Mouse (Mus musculus) testis, postnatal 14 days (tissue): ENCODE data around the gene Zfp629.

Source experiments
- DNase-seq: peaks from one replicate; pipeline ENCODE4 v3.0.0; 2021; ENCODE audit warnings: low spot score

Zfp629 gene

DNA sequence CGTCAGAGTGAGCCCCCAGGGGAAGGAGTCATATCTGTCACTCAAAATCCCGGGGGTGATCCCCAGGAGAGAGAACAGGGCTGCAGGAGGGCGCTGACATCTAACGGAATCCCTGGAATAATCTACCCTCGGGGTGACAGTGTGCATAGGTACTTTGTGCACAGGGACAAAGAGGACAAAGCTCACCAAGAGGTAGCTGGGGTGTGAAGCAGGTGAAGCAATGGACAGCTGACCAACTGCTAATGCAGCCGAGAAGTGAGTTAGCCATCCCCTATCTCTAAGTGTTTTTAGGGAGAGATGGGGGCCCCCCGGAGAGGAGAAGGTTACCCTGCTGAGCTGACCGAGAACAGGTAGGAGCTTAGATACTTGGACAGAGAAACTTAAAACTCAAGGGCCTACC lies 1.5 kb downstream of the Zfp629 start:
- no peak for DNase-seq

DNA sequence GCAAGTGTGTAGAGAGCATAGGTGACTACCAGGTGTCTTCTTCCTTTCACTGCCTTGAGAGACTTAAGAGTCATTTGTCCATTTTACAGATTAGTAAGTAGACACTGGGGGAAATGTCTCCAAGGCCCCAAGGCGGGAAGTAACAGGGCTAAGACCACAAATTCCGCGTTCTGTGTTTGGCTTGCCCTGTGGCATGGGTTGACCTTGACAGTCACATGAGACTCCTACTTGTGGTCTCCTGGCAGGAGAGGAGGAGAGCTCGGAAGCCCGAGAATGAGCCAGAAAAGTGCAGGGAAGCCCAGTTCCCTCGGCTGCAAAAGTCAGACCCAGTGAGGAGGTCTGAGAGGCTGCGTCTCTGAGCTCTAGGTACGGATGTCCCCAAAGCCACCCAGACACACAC lies 2.1 kb downstream of the Zfp629 start:
- no peak for DNase-seq

DNA sequence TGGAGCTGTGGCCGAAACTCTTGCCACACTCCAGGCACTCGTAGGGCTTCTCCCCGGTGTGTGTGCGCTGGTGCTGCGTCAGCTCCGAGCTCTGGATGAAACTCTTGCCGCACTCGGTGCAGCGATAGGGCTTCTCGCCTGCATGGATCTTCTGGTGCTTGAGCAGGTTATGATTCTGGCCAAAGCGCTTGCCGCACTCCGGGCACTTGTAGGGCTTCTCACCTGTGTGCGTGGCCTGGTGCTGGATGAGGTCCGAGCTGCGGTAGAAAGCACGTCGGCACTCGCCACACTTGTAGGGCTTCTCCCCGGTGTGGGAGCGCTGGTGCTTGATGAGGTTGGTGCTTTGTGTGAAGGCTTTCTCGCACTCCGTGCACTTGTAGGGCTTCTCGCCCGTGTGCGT lies 4.0 kb downstream of the Zfp629 start:
- DNase-seq, result no peak

DNA sequence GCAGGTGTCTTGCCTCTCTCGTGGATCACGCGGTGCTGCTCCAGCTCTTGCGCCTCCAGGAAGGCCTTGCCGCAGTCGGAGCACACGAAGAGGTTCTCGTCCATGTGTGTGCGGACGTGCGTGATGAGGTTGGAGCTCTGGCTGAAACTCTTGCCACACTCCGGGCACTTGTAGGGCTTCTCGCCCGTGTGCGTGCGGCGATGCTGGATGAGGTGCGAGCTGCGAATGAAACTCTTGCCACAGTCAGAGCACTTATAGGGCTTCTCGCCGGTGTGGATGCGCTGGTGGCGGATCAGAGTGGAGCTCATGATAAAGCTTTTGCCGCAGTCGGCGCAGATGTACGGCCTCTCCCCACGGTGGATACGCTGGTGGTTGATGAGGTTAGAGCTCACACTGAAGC lies 4.6 kb downstream of the Zfp629 start:
- DNase-seq, result no peak

DNA sequence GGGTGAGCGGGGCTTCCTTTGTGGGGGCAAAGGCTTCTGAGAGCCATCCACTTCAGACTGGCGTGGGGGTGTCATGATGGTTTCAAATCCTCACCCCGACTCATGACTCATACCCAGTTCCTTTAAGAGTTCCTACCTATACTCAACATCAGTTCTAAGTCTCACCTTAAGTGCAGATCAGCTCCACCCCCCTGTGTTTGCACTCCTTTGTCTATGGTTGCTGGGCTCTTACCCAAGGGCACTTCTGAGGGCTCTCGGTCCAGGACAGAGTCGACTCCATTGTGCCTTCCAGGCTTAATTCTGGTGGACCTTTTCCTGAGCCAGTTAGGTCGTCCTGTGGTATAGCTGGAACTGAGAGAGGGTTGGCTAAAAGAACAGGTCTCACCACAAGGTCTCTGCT lies 8.4 kb downstream of the Zfp629 start:
- DNase-seq, result no peak

DNA sequence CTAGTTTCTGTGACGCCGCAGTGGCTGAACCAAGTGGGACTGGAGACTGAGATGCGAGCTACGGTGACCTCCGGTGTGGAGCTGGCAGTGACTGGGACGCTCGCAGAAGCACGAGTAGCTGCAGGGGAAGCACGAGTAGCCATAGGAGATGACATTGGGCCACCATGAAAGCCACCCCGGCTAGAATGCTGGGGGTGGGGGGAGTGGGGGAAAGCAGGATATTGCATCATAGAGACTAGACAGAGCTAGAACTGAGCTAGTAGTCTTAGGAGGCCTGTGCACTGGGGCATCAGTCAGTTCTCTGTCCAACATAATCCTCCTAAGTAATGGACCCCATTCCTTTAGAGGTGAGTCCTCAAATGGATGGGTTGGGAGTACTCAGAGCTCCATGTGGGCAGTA lies 11.3 kb downstream of the Zfp629 start:
- no peak for DNase-seq

DNA sequence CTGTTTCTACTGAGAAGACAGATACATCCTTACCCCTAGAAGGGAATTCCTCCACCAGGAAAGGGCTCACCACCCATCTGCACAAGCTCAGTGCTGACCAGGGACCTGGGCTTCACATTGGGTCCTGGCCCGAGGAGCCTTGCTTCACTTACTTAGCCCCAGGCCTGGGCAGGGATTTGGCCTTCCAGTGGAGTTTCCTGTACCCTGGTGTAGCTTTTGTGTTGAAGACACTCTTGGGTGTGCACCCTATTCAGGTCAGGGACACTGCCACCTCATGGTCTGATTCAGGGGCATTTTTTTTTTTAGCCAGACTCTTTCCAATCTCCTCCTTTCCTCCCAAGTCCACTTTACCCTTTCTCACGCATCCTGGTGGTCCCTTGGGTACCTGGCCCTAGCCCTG lies 12.7 kb downstream of the Zfp629 start:
- no peak for DNase-seq

DNA sequence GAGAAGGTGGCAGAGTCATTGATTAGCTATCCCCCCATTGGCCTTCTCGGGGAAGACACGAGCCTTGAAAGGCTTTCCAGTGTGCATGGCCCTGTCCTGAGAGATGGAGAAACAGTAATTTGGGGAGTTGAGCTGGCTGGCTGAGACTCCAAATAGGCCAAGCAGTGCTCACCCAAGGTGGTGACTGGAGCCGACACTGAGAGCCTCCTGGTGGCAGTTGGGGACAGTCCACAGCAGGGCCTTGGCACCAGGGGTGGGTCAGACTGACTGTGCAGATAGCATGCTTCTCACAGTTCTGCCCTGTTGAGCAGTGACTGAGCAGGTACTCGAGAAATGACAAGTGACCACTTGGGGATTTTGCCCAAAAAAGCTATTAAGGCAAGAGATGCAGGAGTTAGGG lies 13.9 kb downstream of the Zfp629 start:
- no peak for DNase-seq

DNA sequence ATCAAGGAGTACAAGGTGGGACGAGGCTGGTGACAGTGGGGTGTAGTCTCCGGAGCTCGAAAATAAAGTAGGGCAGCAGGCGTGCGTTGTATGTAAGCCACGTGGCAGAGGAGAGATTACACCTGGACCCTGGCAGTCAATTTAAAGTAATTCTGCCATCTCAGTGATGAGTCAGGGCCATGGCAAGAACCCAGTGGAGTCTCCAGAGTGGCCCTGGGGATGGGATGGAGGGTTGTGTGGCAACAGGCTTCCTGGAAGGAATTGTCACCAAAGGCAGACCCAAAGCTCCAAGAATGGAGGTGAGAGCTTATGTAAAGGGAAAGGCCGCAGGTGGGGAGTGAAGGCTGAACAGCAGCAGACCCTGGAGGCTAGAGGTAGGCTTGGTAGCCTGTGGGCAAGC lies 15.0 kb downstream of the Zfp629 start:
- DNase-seq, result no peak

DNA sequence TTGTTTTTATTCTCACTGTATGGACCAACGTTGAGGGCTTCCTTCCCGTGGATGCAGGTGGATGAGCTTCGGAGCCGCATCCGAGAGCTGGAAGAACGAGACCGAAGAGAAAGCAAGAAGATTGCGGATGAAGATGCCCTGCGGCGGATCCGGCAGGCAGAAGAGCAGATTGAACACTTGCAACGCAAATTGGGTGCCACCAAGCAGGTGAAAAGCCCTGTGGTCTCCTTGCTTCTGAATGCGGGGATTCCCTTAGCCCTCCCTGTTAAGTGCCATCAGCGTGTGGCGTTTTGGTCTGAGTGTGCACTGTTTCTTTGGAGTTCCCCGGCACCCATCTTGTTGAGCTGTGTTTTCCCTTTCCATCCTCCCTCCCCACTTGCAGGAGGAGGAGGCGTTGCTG lies 18.9 kb downstream of the Zfp629 start:
- DNase-seq, result no peak

DNA sequence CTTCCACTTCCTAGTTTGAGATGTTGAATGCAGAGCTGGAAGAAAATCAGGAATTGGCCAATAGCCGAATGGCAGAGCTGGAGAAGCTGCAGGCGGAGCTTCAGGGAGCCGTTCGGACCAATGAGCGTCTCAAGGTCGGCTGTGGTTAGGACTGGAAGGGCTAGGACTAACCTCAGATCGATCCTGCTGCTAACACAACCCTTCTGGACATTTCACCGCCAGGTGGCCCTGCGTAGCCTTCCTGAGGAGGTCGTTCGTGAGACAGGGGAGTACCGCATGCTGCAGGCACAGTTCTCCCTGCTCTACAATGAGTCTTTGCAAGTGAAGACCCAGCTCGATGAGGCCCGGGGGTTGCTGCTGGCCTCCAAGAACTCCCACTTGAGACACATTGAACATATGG lies 23.0 kb downstream of the Zfp629 start:
- no peak for DNase-seq

DNA sequence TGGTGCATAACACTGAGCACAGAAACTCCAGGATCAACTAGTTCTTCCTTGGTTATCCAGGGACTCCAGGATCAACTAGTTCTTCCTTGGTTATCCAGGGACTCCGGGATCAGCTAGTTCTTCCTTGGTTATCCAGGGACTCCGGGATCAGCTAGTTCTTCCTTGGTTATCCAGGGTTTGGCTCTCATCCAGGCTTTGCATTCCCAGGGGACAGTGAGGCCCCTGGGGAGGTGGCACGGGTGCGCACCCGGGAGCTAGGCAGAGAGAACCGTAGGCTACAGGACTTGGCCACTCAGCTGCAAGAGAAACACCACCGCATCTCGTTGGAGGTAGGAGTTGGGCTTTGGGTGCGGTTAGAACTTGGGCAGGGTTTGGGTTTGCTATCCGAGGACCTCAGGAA lies 24.5 kb downstream of the Zfp629 start:
- DNase-seq, result no peak

DNA sequence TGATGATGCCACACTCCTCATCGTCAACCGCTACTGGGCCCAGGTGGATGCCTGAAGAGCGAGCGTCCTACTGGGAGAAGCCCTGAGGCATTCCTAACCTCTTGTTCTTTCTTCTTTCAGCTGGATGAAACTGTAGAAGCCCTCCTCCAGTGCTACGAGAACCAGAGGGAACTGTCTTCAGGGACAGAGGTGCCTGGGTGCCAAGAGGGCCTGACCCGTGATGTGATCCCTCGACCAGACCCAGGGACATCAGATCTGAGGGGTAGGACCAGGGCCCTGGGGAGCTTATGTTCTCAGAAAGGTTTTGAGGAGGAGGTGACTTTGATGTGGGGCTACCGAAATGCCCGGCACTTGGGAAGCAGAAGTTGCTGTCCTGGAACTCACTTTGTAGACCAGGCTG lies 26.0 kb downstream of the Zfp629 start:
- DNase-seq, result no peak

DNA sequence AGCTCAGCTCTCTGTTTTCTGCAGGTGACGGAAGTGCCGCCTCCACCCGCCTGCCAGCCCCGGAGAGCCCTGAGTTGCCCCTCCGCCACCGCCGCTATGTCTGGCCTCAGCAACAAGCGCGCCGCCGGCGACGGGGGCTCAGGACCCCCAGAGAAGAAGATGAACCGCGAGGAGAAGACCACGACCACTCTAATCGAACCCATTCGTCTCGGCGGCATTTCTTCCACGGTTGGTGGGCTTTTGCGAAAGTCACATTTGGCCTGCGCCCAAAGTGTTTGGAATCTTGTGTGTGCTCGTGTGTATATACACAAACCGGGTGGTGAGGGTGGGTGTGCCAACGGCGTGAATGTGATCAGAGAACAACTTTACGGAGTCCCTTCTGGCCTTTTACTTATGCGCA lies 26.7 kb downstream of the Zfp629 start:
- DNase-seq, result no peak

DNA sequence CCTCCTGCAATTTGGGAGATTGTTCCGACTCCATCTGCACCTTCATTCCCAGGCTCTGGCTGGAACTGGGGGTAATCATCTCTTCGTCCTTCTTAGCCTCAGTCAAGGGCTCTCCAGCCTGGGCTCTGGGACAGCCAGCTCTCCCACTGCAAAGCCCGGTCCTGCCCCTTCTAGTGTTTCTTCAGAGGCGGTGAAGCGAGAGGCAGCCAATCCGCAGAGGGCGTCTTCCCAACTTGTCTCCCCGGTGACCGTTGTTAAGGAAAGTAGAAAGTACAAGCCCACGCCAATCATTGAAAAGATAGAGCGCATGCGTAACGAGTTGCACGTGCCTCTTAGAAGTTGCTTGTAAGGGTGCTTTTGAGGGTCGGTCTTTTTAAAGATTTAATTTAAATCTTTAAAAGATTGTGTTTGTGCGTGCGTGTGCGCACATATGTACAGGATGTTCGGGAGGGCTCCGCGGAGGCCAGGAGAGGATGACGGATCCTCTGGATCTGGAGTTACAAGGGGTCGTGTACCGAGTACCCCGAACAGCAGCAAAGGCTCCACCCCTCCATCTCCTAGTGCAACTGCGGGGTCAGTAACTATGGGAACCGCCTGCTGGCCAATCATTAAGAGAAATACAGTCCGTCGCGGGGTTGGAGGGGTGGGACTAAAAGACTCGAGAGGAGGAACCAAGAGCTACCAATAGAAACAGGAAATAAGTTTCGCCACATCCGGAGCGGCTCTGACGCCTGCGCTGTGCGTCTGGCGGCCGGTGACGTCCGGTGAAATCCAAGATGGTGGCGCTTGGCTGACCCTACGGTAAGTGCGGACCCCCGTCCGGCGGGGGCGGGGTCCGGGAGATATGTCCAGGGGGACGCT lies 27.4 kb downstream of the Zfp629 start, which contains the start of the genes Ccdc189 and Rnf40:
Gene Ccdc189 (minus strand): TSS at position 585 of the 861 bp plus-strand sequence.
Gene Rnf40 (plus strand): TSS at position 757 of the 861 bp plus-strand sequence.
- peak; percentile 96 for DNase-seq

DNA sequence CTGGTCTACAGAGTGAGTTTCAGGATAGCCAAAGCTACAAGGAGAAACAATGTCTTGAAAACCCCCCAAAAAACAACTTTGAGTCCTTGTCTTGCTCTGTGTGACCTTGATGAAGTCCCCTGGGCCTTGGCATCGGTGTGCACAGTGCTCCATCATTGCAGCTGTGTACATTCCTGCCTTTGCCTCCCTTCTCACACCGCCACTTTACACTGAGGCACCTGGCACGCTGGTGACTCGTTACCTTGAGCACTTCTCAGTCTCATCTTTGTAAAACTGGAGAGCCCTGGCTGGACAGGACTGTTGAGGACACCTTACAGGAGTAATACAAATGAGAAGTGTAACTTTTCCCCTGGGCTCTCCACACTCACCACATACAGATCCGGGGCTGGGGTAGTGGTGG lies 28.4 kb downstream of the Zfp629 start:
- DNase-seq, result no peak

DNA sequence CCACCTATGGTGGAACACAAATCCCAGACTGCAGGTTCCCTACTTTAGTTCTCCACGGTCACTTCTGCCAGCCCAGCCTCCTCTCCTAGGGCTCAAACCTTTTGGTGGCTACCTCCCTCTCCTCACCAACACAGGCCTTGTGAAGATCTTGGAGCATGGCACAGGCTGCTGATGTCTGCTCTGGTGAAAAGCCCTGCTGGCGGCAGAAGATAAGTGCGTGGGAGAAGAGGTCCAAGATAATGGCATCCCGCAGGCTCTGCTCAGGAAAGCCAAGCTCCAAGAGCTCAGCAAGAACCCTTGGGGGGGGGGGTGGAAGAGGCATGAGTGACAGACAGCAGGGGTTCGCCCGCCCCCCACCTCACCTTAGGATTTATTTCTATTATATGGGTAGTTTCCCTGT lies 29.4 kb downstream of the Zfp629 start:
- DNase-seq, result no peak

DNA sequence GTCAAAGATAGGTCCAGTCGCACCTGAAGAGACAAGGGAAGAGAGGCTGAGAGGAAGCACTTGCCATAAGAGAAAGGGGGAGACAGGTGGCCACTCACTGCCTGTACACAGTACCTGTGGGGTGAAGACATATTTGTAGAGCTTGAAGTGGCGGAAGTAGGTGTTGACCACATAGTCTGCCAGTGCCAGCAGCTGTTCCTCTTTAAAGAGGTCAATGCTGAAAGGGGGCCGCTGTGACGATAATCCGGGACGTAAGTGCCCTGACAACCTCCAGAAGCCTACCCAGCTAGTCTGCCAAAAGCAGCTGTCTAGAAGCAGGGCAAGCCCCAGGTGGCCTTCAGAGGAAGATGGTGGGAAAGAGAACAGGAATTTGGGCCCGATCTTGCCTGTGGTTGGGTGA lies 30.6 kb downstream of the Zfp629 start:
- no peak for DNase-seq

DNA sequence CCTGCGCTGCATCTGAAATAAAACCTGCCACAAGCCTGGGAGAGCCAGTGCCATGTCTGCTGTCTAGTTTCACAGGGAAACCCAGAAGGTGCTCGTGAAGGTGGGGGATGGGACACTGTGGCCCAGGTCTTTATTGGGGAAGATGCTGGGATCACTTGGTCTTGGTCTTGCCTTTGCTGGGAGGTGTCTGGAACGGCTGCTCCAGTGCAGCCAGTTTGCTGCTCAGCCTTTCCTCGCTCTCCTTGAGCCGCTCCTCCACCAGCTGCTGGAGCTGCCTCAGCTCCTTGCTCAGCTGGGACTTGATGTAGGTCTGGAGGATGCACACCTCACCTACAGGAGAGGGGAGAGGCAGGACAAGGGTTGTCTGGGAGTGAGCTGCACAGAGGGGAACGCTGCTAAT lies 32.3 kb downstream of the Zfp629 start:
- DNase-seq, result no peak

DNA sequence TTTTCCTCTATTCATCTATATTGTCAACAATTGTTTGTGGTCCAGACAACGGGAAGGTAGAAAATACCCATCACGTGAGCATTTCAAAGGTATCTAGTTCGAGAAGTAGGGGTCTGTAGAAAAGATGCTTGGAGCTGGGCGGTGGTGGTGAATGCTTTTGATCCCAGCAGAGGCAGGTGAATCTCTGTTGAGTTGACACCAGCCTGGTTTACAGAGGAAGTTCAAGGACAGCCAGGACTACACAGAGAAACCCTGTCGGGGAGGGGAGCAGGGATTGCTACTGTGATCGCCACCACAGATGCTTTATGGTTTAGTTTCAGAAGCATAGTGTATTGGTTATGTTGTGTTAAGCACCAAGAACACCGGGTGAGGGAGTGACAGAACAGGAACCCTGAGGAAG lies 41.5 kb downstream of the Zfp629 start:
- no peak for DNase-seq

DNA sequence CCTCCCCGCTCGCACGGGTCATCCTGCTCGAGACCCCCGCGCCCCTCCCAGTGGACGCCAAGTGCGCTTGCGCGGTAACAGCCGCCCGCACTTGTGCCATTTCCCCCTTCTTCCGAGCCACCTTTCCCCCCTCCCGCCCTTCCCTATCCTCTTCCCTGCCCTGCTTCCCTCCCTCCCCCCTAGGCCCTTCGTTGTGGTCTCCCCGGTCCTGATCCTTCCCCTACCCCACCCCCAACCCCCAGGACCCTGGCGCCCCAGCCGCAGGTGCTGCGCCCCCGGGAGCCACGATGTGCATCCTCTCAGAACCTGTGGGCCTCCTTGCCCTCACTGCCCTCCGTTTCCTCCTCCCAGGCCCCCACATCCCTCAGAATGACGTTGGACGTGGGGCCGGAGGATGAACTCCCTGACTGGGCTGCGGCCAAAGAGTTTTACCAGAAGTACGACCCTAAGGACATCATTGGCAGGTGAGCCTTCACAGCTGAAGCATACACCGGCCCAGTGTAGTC lies 42.0 kb downstream of the Zfp629 start:
- DNase-seq, result peak; percentile 43

DNA sequence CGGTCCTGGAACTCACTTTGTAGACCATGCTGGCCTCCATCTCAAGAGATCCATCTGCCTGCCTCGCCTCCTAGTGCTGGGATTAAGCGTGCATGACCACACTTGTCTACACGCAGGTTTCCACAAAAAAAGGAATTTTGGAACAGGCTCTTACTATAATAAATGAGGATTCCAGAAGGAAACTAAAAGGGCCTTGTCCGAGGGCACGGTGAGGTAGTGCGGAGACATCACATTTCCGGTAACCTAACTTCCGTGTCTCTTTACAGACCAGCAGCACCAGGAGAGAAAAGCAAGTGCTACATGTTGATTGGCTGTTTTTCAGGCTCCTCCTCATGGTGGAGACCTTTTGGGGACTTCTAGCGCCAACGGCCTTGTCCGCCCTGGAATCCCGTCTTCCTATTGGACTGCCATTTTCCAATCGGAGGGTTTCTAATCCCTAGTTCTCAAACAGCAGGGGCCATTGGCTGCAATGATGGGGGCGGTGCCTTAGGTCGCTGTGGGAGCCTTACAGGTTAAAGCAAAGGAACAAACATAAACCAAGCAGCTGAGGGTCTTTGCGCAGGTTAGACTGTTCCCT lies 42.6 kb downstream of the Zfp629 start, which contains the start of gene Phkg2:
Gene Phkg2 (plus strand): TSS at position 446 of the 577 bp plus-strand sequence.
- peak; percentile 95 for DNase-seq

DNA sequence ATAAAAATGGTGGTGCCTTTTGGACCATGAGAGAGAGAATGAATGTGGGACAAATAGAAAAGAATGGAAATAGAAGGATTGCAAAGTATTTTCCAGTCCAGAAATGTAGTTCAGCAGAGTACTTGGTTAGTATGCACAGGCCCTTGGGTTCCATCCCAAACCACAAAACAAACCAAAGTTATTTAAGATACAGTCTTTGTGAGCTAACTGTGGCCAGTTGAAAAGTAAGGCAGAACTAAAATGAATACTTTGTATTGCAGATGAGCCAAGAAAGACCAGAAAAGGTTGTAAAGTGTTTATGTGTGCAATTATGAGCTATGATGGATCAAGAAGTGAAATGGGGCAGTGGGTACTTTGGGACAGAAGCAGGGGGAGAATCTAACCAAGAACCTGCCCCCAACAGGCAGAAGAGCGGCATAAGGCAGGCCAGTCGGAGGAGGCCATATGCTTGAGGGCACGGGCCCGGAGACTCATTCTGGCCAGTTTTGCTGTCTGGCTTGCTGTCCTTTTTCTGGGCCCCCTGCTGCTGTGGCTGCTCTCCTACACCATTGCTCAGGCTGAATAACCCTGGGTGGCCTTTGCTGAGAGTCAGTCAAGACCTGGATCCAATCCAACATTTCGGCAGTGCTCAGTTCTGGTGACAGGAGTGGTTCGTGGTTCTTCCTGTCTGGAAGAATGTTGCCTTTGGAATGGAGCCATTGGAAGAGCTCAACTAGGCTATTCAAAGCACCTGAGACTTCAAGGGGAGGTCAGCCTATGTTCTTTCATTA lies 51.0 kb downstream of the Zfp629 start:
- no peak for DNase-seq
